Mouse (Mus musculus) adrenal gland, postnatal 25 days (tissue): Measurements from ENCODE around the gene C1s2. TPM values are rescaled to one million over a fixed set of nuclear protein-coding genes. Genes with fewer than 3 reads are reported as not detected.
"Not testable (repeated sequence)": the region's sequence is repeated elsewhere in the genome, so short reads cannot be mapped to it uniquely, and the experiment has no call there.

ENCODE experiments used
- DNase-seq: peaks from one replicate; pipeline ENCODE4 v3.0.0; 2021; ENCODE audit warnings: mixed read lengths
- long read RNA-seq: library from polyadenylated mRNA; stranded (forward); transcript quantifications from one replicate; pipeline ENCODE4 v2.0.0, GENCODE M21; 2021
- total RNA-seq: library from RNA; stranded (reverse); gene quantifications from 2 replicates; pipeline ENCODE4 v1.2.3, GENCODE M21; 2021

C1s2 gene
- 1.7 and 2.9 TPM in 2 replicates for total RNA-seq
- long read RNA-seq = 0 reads

DNA sequence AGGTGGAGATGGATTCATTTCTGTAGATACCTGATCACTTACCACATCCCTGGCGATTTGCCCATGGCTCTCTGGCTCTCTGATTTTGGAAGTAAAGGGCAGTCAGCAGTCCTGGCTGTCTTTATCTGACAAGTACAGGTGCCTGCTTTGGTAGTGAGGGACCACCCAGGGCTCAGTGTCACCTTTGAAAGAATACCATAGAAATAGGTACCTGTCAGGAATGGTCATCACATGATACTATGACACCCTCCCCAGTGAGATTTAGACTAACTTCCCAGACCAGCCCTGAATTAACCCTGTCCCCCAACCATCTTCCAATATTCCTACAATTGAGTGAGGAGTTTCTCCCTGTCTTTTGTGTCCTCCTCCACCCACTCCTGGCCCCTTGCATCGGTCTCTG, at the start of gene C1s2:
Gene C1s2 (minus strand): TSS at position 101 of the 400 bp plus-strand sequence.
- DNase-seq = not testable (repeated sequence)

DNA sequence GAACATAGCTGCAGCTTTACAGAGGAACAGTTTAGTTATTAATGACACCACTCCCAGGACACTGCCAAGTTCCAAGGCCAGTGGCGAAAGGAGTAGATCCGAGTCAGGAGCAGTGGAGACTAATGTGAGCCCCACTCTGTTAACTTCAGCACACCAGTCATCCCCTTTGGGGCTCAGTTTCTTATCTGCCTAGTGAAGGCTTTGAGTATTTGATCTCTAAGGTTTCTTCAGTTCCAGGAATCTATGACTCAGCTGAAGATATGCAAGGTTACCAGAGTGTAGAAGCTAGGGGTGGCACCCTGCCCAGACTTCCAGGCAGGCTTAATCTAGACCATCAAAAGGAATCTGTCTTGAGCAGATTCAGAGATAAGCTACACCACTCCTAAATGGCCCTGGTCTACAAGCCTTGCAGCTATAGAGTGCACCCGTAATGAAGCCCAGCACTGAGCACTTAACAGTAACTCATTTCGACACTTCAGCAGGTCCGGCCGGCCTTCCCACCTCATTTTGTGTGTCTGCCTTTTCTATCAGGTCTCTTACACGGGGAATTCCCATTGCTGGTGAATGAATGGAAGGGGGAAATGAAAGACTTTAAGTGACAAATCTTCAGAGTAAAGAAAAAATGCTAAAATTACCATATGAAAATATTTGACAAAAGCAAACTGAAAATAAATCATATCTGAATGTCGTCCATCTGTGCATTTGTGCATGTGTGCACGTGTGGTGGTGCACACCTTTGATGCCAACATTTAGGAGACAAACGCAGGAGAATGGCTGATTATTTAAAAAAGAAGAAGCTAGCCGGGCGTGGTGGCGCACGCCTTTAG, 47.9 kb upstream of the C1s2 start:
- DNase-seq = peak; percentile 81

DNA sequence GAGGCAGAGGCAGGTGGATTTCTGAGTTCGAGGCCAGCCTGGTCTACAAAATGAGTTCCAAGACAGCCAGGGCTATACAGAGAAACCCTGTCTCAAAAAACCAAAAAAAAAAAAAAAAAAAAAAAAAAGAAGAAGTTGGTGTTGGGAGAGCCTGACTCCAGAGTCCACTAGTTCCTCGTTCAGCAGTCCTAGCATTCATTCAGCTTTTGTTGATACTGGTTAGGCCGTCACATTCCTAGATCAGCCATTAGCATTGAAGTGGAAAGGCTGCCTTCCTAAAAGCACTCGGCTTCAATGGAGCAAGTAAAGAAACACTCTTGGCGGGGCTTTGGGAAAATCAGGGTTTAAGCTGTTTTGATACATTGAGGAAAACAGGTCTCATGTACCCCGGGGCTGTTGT, 46.4 kb upstream of the C1s2 start:
- not testable (repeated sequence) for DNase-seq

DNA sequence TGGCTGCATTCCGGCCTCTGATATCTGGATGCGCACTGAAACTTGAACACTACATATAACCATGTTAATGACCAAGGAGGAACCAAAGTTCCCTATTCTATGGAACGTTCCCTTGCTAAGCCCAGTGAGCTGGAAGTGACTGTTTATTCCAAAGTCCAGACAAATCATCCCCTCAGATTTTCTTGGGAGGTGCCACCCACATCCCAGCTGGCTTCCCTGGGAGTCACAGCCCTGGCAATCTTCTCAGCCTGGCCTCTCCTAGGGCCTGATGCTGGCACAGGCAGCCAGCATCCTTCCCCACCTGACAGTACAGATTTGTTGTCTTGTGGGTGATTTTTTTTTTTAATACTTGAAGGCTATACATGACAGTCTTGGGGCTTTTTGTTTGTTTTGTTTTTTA, 43.6 kb upstream of the C1s2 start:
- no peak for DNase-seq

DNA sequence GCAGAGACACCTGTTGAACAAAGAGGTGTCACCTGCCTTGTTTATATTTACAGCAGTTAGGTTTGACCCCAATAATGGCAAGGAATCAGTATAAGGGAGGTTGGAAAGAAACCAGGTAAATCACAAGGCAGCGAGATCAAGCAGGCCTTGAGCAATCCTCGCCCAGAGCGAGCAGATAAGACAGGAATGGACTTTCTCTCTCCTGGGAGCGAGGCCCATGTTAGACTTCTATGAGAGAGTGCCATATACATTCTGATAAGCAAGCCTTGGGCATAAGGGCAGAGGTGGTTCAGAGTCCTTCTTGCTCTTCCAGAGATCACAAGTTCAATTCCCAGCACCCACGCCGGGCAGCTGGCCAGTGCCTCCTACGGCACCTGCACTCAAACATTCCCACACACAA, 42.9 kb upstream of the C1s2 start:
- no peak for DNase-seq

DNA sequence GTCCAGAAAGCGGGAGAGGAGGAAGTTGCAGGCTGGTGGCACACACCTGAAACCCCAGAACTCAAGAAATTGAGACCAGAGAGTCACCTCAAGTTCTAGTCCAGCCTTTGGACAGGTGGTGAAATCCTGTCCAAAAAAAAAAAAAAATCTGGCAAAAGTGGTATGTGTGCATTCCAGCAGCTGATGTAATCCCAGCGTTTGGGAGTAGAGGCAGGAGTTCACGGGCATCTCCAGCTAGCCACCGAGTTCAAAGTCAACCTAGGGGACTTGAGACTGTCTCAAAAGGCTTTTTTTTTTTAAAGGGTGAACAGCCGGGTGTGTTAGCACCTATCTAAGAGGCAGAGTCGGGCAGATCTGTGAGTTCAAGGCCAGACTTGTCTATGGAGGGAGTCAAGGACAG, 40.3 kb upstream of the C1s2 start:
- no peak for DNase-seq

DNA sequence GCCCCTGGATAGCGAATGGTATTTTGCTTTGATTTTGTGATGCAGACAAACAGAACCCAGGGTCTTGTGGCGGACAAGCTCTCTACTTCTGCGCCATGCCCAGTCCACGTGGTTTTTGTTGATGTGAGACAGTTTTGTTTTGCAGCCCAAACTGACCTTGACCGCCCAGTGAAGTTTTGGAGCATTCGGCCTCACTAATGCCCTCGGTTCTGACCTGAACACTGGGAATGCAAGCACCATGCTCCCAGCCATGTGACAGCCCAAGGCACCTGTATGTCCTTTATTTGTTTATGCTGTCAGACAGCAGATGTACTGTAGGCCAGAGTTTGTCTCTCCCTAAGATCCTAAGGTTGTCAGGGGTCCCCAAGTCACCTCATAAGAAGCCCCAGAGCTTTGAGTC, 38.7 kb upstream of the C1s2 start:
- no peak for DNase-seq

DNA sequence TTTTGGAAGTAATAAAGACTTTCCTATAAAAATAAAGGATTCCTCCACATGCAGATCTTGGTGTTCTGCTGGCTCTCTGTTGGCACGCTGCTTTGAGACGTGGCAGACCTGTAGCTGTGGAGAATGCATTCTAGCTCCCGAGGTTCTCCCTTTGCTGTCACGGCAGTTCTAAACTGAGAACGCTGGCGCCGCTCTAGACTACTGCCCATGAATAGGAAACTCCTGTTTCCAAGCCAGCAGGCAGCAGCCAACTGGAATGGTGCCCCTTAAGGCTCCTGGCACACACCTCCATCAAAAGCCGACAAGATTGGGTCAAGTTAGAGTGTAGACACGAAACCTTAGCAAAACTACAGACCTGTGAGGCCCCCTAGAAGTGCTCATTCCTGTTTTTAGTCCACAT, 37.7 kb upstream of the C1s2 start:
- DNase-seq = peak; percentile 34

DNA sequence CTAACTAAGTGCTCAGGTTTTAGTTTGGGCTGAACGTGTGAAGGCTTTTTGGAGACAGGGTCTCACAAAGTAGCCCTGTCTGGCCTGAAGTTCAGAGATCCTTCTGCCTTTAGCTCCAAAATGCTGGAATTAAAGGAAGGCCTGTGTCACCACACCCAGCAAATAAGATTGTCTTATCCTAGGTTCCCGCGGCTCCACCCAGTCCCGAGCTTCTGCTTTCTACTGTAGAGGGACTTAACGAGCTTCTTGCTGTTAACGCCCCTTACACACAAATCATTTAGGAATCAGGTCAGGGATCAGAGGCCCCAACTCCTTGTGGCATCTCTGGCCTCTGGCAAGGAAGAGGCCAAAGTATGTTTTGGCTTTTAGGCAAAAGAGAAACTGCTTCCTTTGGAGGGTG, 36.2 kb upstream of the C1s2 start:
- DNase-seq = no peak

DNA sequence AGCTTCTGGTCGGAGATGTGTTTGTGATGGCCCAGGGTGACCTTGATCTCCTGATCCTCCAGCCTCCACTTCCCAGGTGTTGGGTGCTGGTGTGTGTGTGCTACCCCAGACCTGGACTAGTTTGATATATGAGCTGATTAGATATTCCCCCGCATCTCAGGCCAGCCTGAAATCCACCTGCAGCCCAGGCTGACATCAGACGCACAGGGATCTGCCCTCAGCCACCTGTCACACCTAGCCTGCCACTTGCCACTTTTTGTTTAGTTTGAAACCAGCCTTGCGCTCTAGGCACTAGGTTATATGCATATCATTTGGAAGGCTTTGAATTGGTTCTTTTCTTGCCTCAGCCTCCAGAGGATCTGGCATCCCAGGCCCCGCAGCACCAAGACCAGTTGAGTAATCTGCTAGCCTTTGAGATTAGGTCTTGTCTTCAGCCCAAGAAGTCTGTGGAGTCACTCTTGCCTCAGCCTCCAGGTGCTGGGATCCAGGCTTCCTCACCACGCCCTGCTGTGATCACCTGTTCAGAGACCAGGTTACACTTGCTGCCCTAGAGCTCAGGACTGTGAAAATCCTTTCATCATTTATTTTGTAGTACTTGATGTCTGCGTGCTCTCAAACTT, 34.5 kb upstream of the C1s2 start:
- no peak for DNase-seq

DNA sequence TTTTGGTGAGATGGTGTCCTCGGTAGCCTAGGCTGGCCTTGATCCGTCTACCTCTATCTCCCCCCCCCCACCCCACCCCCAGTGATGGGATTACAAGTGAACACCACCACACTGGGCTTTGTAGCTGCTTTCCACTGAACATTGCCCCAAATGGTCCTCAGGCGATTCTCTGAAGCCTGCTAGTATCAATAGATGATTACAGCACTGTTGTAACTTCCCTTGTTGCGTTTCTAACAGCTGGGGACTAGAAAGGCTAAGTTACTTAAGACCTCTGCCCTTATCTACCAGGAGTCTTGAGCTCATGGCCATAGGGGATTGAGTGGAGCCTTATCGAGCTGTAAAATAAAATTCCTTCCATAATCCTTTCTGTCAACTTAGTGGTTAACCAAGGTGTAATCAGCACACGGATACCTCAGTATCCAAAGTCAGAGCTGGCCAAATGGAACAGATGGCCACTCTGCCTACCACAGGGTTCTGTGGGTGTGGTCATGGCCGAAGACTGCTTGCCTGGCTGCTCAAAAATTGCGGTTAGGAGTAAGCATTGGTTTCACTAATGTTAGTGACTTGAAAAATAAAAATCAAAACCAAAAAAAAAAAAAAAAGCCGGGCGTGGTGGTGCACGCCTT, 33.5 kb upstream of the C1s2 start:
- no peak for DNase-seq

DNA sequence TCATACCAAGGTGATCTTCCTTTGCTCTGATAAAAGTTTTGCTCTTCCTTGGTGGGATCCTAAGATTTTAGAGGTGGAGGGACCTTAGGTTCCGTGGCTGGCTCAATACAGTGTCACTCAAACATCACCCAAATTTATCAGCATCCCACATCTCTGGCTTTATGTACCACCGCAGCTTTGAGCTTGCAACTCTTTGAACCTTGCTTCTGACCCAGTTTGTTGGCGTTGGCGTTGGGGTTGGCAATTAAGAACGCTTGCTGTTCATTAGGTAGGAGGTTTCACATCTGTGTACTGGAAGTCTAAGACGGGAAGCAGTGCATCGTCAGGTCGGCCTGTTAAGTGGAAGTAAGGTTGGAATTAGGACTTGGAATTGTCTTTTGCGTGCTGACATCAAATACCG, 29.1 kb upstream of the C1s2 start:
- no peak for DNase-seq

DNA sequence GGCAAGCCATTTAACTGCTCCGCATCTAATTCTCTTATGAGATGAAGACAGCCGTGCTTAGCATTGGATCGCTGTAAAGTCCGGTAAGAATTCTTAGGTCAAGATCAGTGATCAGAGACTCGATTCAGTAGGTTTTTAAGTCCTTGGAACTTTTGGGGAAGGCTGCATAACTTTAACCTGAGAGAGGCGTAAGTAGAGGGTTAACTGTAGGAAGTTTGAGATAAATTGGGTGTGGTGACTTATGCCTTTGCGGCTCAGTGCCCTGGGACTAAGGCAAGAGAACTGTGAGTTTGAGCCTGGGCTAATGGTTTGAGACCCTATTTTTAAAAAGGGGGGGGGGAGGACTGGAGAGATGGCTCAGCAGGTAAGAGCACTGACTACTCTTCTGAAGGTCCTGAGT, 28.4 kb upstream of the C1s2 start:
- DNase-seq = no peak

DNA sequence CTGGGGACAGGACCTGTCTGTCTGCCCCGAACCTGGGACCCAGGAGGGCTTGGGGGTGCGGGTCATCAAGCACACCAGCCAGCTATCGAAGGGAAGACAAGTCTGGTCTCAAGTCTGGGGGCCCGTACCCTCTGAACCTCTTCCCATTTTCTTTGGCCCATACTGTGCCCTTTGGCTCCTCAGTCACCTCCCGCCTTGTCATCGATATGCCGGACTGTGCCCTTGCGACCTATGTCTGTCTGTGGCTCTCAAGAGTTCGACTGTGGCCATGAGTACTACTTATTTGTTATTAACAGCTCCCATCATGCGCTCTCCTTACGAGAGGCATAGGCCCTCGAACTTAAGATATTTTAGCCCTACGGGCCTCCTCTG, 27.5 kb upstream of the C1s2 start:
- DNase-seq = no peak

DNA sequence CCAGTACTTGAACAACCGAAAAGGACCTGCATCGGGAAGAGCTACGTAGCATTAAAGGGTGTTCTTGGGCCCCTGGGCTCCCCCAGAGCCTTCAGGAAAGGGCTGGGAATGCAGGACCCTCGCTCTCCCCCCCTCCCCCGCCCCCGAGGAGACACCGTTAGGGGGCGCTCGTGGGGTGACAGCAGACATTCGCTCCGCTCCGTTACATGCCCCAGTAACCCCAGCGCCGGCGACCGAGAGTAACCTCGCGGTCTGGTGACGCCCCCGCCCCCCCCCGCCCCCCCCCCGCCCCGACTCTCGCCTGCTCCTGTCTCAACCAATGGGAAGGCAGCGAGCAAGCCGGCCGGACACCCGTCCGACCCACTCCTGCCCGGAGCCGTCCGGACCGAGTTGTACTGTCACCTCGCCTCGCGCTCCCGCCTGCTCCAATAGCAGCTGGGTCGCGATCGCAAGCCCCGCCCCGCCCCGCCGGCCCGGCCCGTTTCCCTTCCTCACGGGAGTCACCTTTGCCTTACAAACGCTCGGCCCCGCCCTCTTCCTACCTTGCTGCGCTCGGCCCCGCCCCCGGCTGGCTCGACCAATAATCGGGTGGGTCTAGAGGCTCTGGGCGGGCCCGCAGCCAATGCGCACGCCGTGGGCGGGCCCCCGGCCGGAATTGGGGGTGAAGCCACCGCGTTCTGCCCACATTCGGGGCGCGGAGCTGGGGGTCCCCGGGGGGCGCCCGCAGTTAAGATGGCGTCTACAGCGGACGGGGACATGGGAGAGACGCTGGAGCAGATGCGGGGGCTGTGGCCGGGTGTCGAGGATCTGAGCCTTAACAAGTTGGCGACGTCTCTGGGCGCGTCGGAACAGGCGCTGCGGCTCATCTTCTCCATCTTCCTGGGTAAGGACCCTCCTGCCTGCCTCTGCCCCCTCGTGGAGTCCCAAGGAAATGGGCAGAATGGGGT, 26.9 kb upstream of the C1s2 start, which contains the start of gene Lpcat3:
Gene Lpcat3 (plus strand): TSS at position 551 of the 947 bp plus-strand sequence.
- peak; percentile 100 for DNase-seq

DNA sequence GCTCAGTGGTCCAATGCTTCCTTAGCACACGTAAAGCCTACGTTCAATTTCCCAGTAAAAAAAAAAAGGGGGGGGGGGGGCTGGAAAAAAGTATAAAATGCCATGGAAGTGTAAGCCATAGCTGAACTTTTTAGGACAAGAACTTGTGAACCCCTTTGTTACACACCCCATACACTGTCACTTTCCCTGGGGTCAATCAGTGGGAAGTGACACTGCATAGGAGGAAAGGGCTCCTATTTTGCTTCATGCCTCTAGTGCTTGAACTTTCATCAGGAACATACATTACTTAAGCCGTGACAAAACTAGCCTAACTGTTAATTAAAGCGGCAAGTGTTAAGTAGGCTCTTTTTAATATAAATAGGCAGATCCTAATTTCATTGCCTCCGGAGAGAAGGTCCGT, 26.1 kb upstream of the C1s2 start:
- DNase-seq = no peak

DNA sequence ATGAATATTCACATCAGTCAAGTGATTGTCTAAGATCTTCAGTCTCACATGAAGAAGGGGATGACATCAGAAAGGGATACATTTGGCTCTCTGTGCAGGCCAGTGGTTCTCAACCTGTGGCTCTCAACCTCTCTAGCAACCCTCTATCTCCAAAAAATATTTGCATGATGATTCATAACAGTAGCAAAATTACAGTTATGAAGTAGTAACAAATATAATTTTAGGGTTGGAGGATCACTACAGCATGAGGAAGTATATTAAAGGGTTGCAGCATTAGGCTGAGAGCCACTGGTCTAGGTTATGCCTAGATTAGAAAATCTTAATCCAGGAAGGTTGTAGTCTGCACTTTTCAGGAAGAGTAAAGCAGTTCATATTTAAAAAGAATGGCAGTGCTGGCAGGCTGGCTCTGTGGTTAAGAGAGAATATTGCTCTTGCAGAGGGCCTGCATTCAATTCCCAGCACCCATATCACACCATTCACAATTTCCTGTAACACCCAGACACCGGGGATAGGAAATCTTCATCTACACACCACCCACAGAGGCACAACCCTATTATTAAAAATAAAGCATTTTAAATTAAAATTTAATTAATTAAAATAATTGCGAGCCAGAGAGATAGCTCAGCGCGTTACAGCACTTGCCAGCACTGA, 25.4 kb upstream of the C1s2 start:
- DNase-seq = no peak

DNA sequence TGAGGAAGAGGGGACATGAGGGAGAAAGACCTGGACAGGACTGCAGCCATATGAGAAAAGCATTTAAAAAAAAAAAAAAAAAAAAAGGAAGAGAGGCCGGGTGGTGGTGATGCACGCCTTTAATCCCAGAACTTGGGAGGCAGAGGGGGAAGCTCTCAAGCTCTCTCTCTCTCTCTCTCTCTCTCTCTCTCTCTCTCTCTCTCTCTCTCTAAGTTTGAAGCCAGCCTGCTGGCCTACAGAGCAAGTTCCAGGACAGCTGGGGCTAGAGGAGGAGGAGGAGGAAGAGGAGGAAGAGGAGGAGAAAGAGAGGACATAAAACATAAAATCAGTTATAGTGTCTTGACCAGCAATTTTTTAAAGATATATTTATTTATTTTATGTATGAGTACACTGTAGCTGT, 22.2 kb upstream of the C1s2 start:
- DNase-seq = no peak

DNA sequence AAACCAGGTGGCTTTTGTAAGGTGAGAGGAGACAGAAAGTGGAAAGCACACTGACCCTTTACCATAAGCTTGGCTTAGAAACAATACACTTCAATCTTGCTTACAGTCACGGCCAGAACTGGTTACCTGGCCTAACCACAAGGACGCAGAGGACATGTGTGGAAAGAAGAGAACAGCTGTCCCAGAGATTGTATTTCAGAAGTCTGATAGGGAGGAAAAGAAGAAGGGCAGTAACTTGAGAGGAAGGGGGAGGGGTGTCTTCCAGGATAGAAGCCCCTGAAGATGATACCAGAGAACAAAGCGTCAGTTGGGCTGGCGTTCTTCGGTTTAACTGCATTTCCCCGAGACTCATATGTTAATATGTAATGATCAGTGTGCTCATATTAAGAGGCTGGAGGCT, 20.0 kb upstream of the C1s2 start:
- no peak for DNase-seq

DNA sequence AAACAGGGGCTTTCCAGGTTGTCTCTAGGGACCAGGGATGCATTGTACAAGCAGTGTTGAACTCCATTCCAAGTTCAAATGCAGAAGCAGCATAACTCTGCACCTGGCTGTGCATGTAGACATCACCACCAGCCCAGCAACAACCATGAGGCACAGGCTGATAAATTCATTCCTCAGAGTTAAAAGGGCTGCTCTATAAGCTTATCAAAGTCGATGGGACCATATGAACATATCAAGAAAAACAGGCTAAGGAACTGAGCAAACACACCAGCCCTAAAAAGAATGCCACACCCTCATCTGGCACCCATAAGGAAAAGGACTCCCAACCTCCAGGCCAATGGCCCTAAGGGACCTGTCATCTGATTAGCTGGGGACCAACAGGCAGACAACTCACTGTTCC, 10.5 kb upstream of the C1s2 start:
- no peak for DNase-seq

DNA sequence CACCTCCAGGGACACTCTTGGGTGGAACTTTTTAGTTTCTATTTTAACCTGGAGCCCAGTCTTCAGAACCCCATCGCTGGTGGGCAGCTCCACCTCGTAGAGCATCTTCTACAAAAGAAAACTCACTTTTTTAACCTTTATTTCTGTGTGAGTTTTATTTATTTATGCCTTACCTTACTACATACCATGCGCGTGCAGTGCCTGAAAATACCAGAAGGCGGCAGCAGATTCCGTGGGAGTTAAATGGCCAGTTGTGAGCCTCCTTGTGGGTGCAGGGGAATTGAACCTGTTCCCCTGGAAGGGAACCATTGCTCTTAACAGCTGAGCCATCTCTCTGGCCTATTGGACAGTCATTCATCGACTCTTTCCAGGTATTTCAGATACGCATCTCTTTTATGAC, 5.1 kb upstream of the C1s2 start:
- DNase-seq = peak; percentile 77

DNA sequence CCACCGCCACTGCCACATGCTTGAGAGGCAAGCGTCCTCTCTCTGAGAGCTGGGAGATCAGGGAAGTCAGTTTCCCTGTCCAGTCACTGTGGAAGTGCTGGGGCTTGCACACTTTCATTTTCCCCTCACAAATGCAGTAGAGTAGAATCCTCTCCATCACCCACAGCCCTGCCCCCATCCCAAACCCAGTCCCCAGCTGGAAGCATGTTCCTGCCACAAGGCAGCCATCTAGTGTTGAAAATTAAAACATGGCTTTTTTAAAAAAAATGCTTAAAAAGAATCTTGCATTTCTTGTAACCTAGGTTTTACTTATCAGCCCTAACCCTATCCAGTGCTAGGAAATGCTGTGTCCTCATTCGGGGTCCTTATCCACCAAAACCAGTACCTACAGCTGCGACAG, 4.2 kb upstream of the C1s2 start:
- DNase-seq = peak; percentile 22
